Mouse (Mus musculus): ENCODE results near the gene Cc2d2a. TPM values are rescaled to one million over a fixed set of nuclear protein-coding genes. Genes with fewer than 3 reads are reported as not detected.

Cc2d2a gene
- polyA plus RNA-seq, 1 experiment from 2014 or later = 16.0 TPM

- Histone ChIP-seq H3K27me3 (ENCODE audit: control insufficient read depth, insufficient read depth, low read depth, low read length) (no peaks in the 10 kb centered on the region), H3K9me3 (ENCODE audit: control insufficient read depth, low read length) (no peaks in the 10 kb centered on the region), H3K9ac (ENCODE audit: low read length) (no peak overlapping the region), H3K36me3 (ENCODE audit: control insufficient read depth, insufficient read depth, low read length) (peaks cover 19% of the 10 kb centered on the region), H3K27ac (ENCODE audit: low read length) (no peak overlapping the region), H3K4me1 (replicated peaks; ENCODE audit: control insufficient read depth, insufficient read depth, low read length) (no peaks in the 10 kb centered on the region), H3K4me3 (ENCODE audit: low read length) (no peak overlapping the region), H3K4me2 (ENCODE audit: low read depth, low read length) (no peak overlapping the region)
- 63% methylated on average over 5 of the region's 5 CpGs for WGBS
- no peak for ATAC-seq (ENCODE audit: low read depth)
Observed at GRCm38 (mm10) chr5:43721538-43722451, 59.6 kb downstream of the Cc2d2a start.

- no peak overlapping the region for H3K4me2 ChIP-seq (ENCODE audit: low read depth, low read length)
- WGBS = 89% methylated on average over 6 of the region's 6 CpGs
- ATAC-seq (ENCODE audit: low read depth) = no peak
- no peaks in the 10 kb centered on the region for H3K27me3 ChIP-seq (ENCODE audit: control insufficient read depth, insufficient read depth, low read depth, low read length)
- H3K9me3 ChIP-seq (ENCODE audit: control insufficient read depth, low read length) = no peaks in the 10 kb centered on the region
- H3K9ac ChIP-seq (ENCODE audit: low read length) = no peak overlapping the region
- H3K36me3 ChIP-seq (ENCODE audit: control insufficient read depth, insufficient read depth, low read length) = peaks cover 19% of the 10 kb centered on the region
- no peak overlapping the region for H3K27ac ChIP-seq (ENCODE audit: low read length)
- H3K4me3 ChIP-seq (ENCODE audit: low read length) = no peak overlapping the region
- H3K4me1 ChIP-seq (replicated peaks; ENCODE audit: control insufficient read depth, insufficient read depth, low read length) = no peaks in the 10 kb centered on the region
Observed at GRCm38 (mm10) chr5:43722452-43722783, 60.3 kb downstream of the Cc2d2a start.

- Histone ChIP-seq H3K4me2 (ENCODE audit: low read depth, low read length) (no peak overlapping the region), H3K36me3 (ENCODE audit: control insufficient read depth, insufficient read depth, low read length) (peaks cover 13% of the 10 kb centered on the region), H3K9ac (ENCODE audit: low read length) (no peak overlapping the region), H3K27ac (ENCODE audit: low read length) (no peak overlapping the region), H3K9me3 (ENCODE audit: control insufficient read depth, low read length) (no peaks in the 10 kb centered on the region), H3K4me3 (ENCODE audit: low read length) (no peak overlapping the region), H3K27me3 (ENCODE audit: control insufficient read depth, insufficient read depth, low read depth, low read length) (no peaks in the 10 kb centered on the region), H3K4me1 (replicated peaks; ENCODE audit: control insufficient read depth, insufficient read depth, low read length) (no peaks in the 10 kb centered on the region)
- ATAC-seq (ENCODE audit: low read depth) = no peak
- 76% methylated on average over 7 of the region's 7 CpGs for WGBS
Observed at GRCm38 (mm10) chr5:43723830-43724229, 61.7 kb downstream of the Cc2d2a start.

GRCm38 (mm10) chr5:43728375-43729165 is 66.4 kb downstream of the Cc2d2a start:
- ATAC-seq (ENCODE audit: low read depth) = no peak
- Histone ChIP-seq H3K27me3 (ENCODE audit: control insufficient read depth, insufficient read depth, low read depth, low read length) (no peaks in the 10 kb centered on the region), H3K27ac (ENCODE audit: low read length) (no peak overlapping the region), H3K4me3 (ENCODE audit: low read length) (no peak overlapping the region), H3K4me2 (ENCODE audit: low read depth, low read length) (no peak overlapping the region), H3K36me3 (ENCODE audit: control insufficient read depth, insufficient read depth, low read length) (peaks cover 12% of the 10 kb centered on the region), H3K4me1 (replicated peaks; ENCODE audit: control insufficient read depth, insufficient read depth, low read length) (no peaks in the 10 kb centered on the region), H3K9me3 (ENCODE audit: control insufficient read depth, low read length) (no peaks in the 10 kb centered on the region), H3K9ac (ENCODE audit: low read length) (no peak overlapping the region)
- 69% methylated on average over 11 of the region's 11 CpGs for WGBS

- Histone ChIP-seq H3K4me1 (replicated peaks; ENCODE audit: control insufficient read depth, insufficient read depth, low read length) (no peaks in the 10 kb centered on the region), H3K36me3 (ENCODE audit: control insufficient read depth, insufficient read depth, low read length) (peaks cover 19% of the 10 kb centered on the region), H3K9ac (ENCODE audit: low read length) (no peak overlapping the region), H3K4me2 (ENCODE audit: low read depth, low read length) (no peak overlapping the region), H3K27me3 (ENCODE audit: control insufficient read depth, insufficient read depth, low read depth, low read length) (no peaks in the 10 kb centered on the region), H3K4me3 (ENCODE audit: low read length) (no peak overlapping the region), H3K9me3 (ENCODE audit: control insufficient read depth, low read length) (no peaks in the 10 kb centered on the region), H3K27ac (ENCODE audit: low read length) (no peak overlapping the region)
- WGBS = 82% methylated on average over 8 of the region's 8 CpGs
- ATAC-seq (ENCODE audit: low read depth) = no peak
Observed at GRCm38 (mm10) chr5:43732381-43732780, 70.2 kb downstream of the Cc2d2a start.

GRCm38 (mm10) chr5:43744187-43744586 is 82.0 kb downstream of the Cc2d2a start:
- peaks cover 7% of the 10 kb centered on the region for H3K36me3 ChIP-seq (ENCODE audit: control insufficient read depth, insufficient read depth, low read length)
- H3K4me2 ChIP-seq (ENCODE audit: low read depth, low read length) = no peak overlapping the region
- 0 out of 2 replicates have a peak, but pooled peaks cover 3% of the 10 kb centered on the region for H3K4me1 ChIP-seq (replicated peaks; ENCODE audit: control insufficient read depth, insufficient read depth, low read length)
- H3K9me3 ChIP-seq (ENCODE audit: control insufficient read depth, low read length) = no peaks in the 10 kb centered on the region
- no peak overlapping the region for H3K4me3 ChIP-seq (ENCODE audit: low read length)
- no peaks in the 10 kb centered on the region for H3K27me3 ChIP-seq (ENCODE audit: control insufficient read depth, insufficient read depth, low read depth, low read length)
- no peak overlapping the region for H3K9ac ChIP-seq (ENCODE audit: low read length)
- ATAC-seq (ENCODE audit: low read depth) = no peak
- no peak overlapping the region for H3K27ac ChIP-seq (ENCODE audit: low read length)
- 61% methylated on average over 1 of the region's 1 CpGs for WGBS

GRCm38 (mm10) chr5:43745156-43745555 is 83.0 kb downstream of the Cc2d2a start:
- no peak overlapping the region for H3K4me2 ChIP-seq (ENCODE audit: low read depth, low read length)
- H3K27me3 ChIP-seq (ENCODE audit: control insufficient read depth, insufficient read depth, low read depth, low read length) = no peaks in the 10 kb centered on the region
- H3K36me3 ChIP-seq (ENCODE audit: control insufficient read depth, insufficient read depth, low read length) = peaks cover 7% of the 10 kb centered on the region
- H3K4me3 ChIP-seq (ENCODE audit: low read length) = no peak overlapping the region
- no peak overlapping the region for H3K9ac ChIP-seq (ENCODE audit: low read length)
- ATAC-seq (ENCODE audit: low read depth) = no peak
- H3K27ac ChIP-seq (ENCODE audit: low read length) = no peak overlapping the region
- WGBS = 30% methylated on average over 5 of the region's 5 CpGs
- 0 out of 2 replicates have a peak, but pooled peaks cover 3% of the 10 kb centered on the region for H3K4me1 ChIP-seq (replicated peaks; ENCODE audit: control insufficient read depth, insufficient read depth, low read length)
- H3K9me3 ChIP-seq (ENCODE audit: control insufficient read depth, low read length) = no peaks in the 10 kb centered on the region

- no peak overlapping the region for H3K4me2 ChIP-seq (ENCODE audit: low read depth, low read length)
- WGBS = 67% methylated on average over 4 of the region's 4 CpGs
- 0 out of 2 replicates have a peak, but pooled peaks cover 3% of the 10 kb centered on the region for H3K4me1 ChIP-seq (replicated peaks; ENCODE audit: control insufficient read depth, insufficient read depth, low read length)
- ATAC-seq (ENCODE audit: low read depth) = no peak
- H3K27ac ChIP-seq (ENCODE audit: low read length) = no peak overlapping the region
- no peak overlapping the region for H3K4me3 ChIP-seq (ENCODE audit: low read length)
- H3K36me3 ChIP-seq (ENCODE audit: control insufficient read depth, insufficient read depth, low read length) = peaks cover 10% of the 10 kb centered on the region; the same call in 1 of the 2 replicates
- no peak overlapping the region for H3K9ac ChIP-seq (ENCODE audit: low read length)
- H3K27me3 ChIP-seq (ENCODE audit: control insufficient read depth, insufficient read depth, low read depth, low read length) = no peaks in the 10 kb centered on the region
- no peaks in the 10 kb centered on the region for H3K9me3 ChIP-seq (ENCODE audit: control insufficient read depth, low read length)
Observed at GRCm38 (mm10) chr5:43748039-43748438, 85.9 kb downstream of the Cc2d2a start.

- Histone ChIP-seq H3K27me3 (ENCODE audit: control insufficient read depth, insufficient read depth, low read depth, low read length) (no peaks in the 10 kb centered on the region), H3K9ac (ENCODE audit: low read length) (no peak overlapping the region), H3K27ac (ENCODE audit: low read length) (no peak overlapping the region), H3K9me3 (ENCODE audit: control insufficient read depth, low read length) (no peaks in the 10 kb centered on the region), H3K36me3 (ENCODE audit: control insufficient read depth, insufficient read depth, low read length) (peaks cover 8% of the 10 kb centered on the region), H3K4me3 (ENCODE audit: low read length) (no peak overlapping the region), H3K4me1 (replicated peaks; ENCODE audit: control insufficient read depth, insufficient read depth, low read length) (0 out of 2 replicates have a peak, but pooled peaks cover 3% of the 10 kb centered on the region), H3K4me2 (ENCODE audit: low read depth, low read length) (no peak overlapping the region)
- no peak for ATAC-seq (ENCODE audit: low read depth)
- WGBS = 72% methylated on average over 3 of the region's 3 CpGs
Observed at GRCm38 (mm10) chr5:43749092-43749491, 86.9 kb downstream of the Cc2d2a start.
